Comparison of ENCODE assay signal across 7 mouse cellular contexts in genomic region chr4:47293771-47294543, GRCm38 (mm10). TPM values are rescaled to one million over a fixed set of nuclear protein-coding genes. Genes with fewer than 3 reads are reported as not detected.
DNase-seq lines count a peak whose midpoint lies in the region; ATAC-seq lines count a peak whose summit lies in the region.

No protein-coding gene starts in this region.

- H3K9me3 ChIP-seq in liver, embryonic 13.5 days (replicated peaks) = peaks cover 5% of the 10 kb centered on the region; the same call in 1 of the 2 replicates

- H3K27me3 ChIP-seq in liver, embryonic 13.5 days = no peaks in the 10 kb centered on the region

- H3K9ac ChIP-seq in liver, embryonic 13.5 days = peak overlapping the region; percentile 66

- 20% methylated on average over 16 of the region's 16 CpGs for WGBS in liver, embryonic 13.5 days (ENCODE audit: insufficient replicate concordance)

- peak; percentile 61 for DNase-seq in MN1 (ENCODE audit: low spot score)
- DNase-seq in adrenal gland, postnatal 10 days = peak; percentile 84
- peak; percentile 18 for DNase-seq in kidney, adult 11 months
- DNase-seq in liver, embryonic 13.5 days = peak; percentile 67
- peak; percentile 60 to 67 for DNase-seq in right cerebral cortex, adult 2 months (ENCODE audit: low spot score in 2 of 2)

- peak; percentile 81 for ATAC-seq in erythroid progenitor cell, adult 5-6 weeks (replicated peaks; ENCODE audit: low FRiP score, poor library complexity, severe bottlenecking)
- ATAC-seq in liver, embryonic 13.5 days (ENCODE audit: low read depth) = peak; percentile 92
- ATAC-seq in monocyte, adult 5-6 weeks (replicated peaks; ENCODE audit: insufficient number of reproducible peaks, low FRiP score, low TSS enrichment, poor library complexity, severe bottlenecking) = no peak

- H3K4me3 ChIP-seq in liver, embryonic 13.5 days (replicated peaks) = peak overlapping the region; percentile 22

- H3K4me1 ChIP-seq in liver, embryonic 13.5 days (replicated peaks) = peaks cover 59% of the 10 kb centered on the region

- peak overlapping the region; percentile 91 for H3K27ac ChIP-seq in liver, embryonic 13.5 days

- H3K4me2 ChIP-seq in liver, embryonic 13.5 days = peak overlapping the region; percentile 57

- H3K36me3 ChIP-seq in liver, embryonic 13.5 days = no peaks in the 10 kb centered on the region

RNA-seq across cellular contexts. Expression of gene Tgfbr1, which starts 59.1 kb away (rescaled TPM):
- 10 to 100 TPM; 24.8 to 26.4 TPM for total RNA-seq in adrenal gland, postnatal 10 days (2021)
- 4.6 and 8.6 TPM in 2 replicates for total RNA-seq in erythroid progenitor cell, adult 5-6 weeks (2015; ENCODE audit: low replicate concordance)
- 6.4 and 7.5 TPM in 2 replicates for total RNA-seq in erythroid progenitor cell, adult 5-6 weeks (2017; ENCODE audit: low replicate concordance)
- polyA plus RNA-seq in liver, embryonic 13.5 days (2015; fragmentation: Nextera tagmentation; extraction: Ambion mirVana) = 4.6 and 6.5 TPM in 2 replicates
- total RNA-seq in monocyte, adult 5-6 weeks (2017) = 149 to 221 TPM (median 220 TPM) in 3 replicates

Comparison
In these comparisons a context has a peak if more than half of its experiments do, and no peak if none do; other contexts are left out.
1. DNase-seq: peak in every context shown above with its lines; median percentile 84 in adrenal gland, postnatal 10 days; 67 in liver, embryonic 13.5 days; 64 in right cerebral cortex, adult 2 months; 61 in MN1; 18 in kidney, adult 11 months.